Comparison of ENCODE assay signal across 8 mouse cellular contexts in the genomic region with DNA sequence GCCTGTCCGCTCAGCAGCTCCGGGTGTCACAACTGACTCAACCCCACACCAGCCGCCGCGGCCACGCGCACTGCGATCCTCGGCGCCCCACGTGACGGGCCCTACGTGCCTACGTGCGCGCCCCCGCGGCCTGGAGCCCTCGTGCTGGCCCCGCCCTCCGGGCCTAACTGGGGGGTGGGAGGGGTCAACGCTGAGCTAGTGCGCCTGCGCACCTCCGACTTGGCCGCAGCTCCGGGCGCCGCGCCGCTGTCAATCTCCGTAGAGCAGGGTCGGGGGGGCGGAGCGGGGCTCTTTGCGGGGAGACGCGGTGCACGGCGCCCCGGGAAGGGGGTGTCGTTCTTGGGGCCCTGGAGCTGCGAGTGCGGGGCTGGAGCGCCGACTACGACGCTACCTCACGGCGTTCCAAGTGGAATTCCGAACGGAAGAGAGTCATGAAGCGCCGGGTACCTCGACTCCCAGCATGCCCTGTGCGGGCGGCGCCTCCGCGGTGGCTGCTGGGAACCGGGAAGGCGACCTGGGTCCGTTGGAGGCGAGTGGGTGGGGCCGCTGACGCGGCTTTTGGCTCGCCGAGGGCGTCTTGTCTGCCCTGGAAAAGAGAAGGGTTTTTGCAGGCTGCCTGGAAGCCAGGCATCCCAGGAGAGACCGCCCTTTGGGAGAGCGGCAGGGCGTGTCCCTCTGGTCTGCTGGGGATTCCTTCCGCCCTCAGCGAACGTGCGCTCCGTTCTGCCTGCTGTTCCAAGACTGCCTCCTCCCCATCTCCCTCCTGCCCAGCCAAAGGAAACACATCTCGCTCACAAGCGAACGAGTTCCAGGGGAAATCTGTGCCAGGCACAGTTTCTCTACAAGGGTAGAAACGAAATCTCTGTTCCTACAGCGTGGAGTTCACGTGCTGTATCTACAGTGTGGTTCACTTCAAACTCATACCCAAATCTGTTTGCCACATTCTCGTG. TPM values are rescaled to one million over a fixed set of nuclear protein-coding genes. Genes with fewer than 3 reads are reported as not detected.
DNase-seq lines count a peak whose midpoint lies in the region; ATAC-seq and TF ChIP-seq lines count a peak whose summit lies in the region.

A gene (minus strand): TSS at position 93 of the 950 bp plus-strand sequence.

- no peaks in the 10 kb centered on the region for H3K9me3 ChIP-seq in hindbrain, postnatal 0 days (ENCODE audit: low read length)

- no peak for TF ChIP-seq CTCF in gastrocnemius, adult 2 months (IDR thresholded peaks at IDR 0.05)
- no peak for TF ChIP-seq CTCF in hindbrain, postnatal 0 days (IDR thresholded peaks at IDR 0.05; ENCODE audit: low read depth)
- no peak for TF ChIP-seq CTCF in left cerebral cortex, adult 2 months (IDR thresholded peaks at IDR 0.05)

- H3K27ac ChIP-seq in gastrocnemius, adult 2 months: peak within 1 kb of the TSS; percentile 100
- H3K27ac ChIP-seq in hindbrain, postnatal 0 days: peak within 1 kb of the TSS; percentile 100
- peak within 1 kb of the TSS; percentile 99 for H3K27ac ChIP-seq in left cerebral cortex, adult 2 months

- peaks cover 9% of the 10 kb centered on the region; the same call in 1 of the 2 replicates for H3K4me1 ChIP-seq in hindbrain, postnatal 0 days (ENCODE audit: insufficient read depth, low read length)

- no peaks in the 10 kb centered on the region for H3K27me3 ChIP-seq in hindbrain, postnatal 0 days (ENCODE audit: insufficient read depth, low read length)

- peak within 1 kb of the TSS; percentile 90 for H3K4me3 ChIP-seq in gastrocnemius, adult 2 months
- peak within 1 kb of the TSS; percentile 99 for H3K4me3 ChIP-seq in hindbrain, postnatal 0 days (ENCODE audit: low read length)
- peak within 1 kb of the TSS; percentile 96 for H3K4me3 ChIP-seq in left cerebral cortex, adult 2 months

- DNase-seq in ZHBTc4 (ENCODE audit: low read depth, low spot score): peak; percentile 99
- DNase-seq in gastrocnemius, adult 2 months: peak; percentile 99
- peak; percentile 100 for DNase-seq in hindbrain, postnatal 0 days (ENCODE audit: low spot score)
- peak; percentile 98 to 99 for DNase-seq in left cerebral cortex, adult 2 months (ENCODE audit: extremely low spot score in 1 of 2, low spot score in 2 of 2)
- DNase-seq in right cerebral cortex, adult 2 months (ENCODE audit: low spot score in 2 of 2): peak; percentile 96 to 97
- peak; percentile 98 for DNase-seq in urinary bladder, postnatal 14 days (ENCODE audit: low spot score)

- peak within 1 kb of the TSS; percentile 71 for H3K4me2 ChIP-seq in hindbrain, postnatal 0 days (ENCODE audit: low read depth, low read length)

- peak; percentile 84 for ATAC-seq in common myeloid progenitor, adult 5-6 weeks (replicated peaks; ENCODE audit: low read depth, poor library complexity, severe bottlenecking)
- peak; percentile 95 for ATAC-seq in hindbrain, postnatal 0 days
- peak; percentile 85 for ATAC-seq in megakaryocyte, adult 5-6 weeks (ENCODE audit: poor library complexity, severe bottlenecking)

- intact Hi-C loops in gastrocnemius, adult 2 months (cut with DNase I): loop anchor here (1.0 to 10.0 kb wide), 5 partner anchors 65 to 491 kb away; a partner anchor contains a TSS
- intact Hi-C loops in left cerebral cortex, adult 2 months (cut with DNase I): loop anchor here (1.0 to 5.0 kb wide), 4 partner anchors 30 to 169 kb away; a partner anchor contains a TSS

- H3K36me3 ChIP-seq in hindbrain, postnatal 0 days (ENCODE audit: insufficient read depth, low read length): no peaks in the 10 kb centered on the region

- WGBS in hindbrain, postnatal 0 days: 2% methylated on average over 81 of the region's 85 CpGs

- peak within 1 kb of the TSS; percentile 99 for H3K9ac ChIP-seq in hindbrain, postnatal 0 days (replicated peaks; ENCODE audit: low read length)

RNA-seq across cellular contexts. Expression of the gene that starts here (rescaled TPM):
- 57.9 and 68.4 TPM in 2 replicates for total RNA-seq in common myeloid progenitor, adult 5-6 weeks (2017)
- total RNA-seq in gastrocnemius, adult 2 months (2021): 100 to 1,000 TPM; 131 to 146 TPM
- total RNA-seq in hindbrain, postnatal 0 days (2014; rRNA removed): 97.4 and 103 TPM in 2 replicates
- 296 and 298 TPM in 2 replicates for polyA plus RNA-seq in hindbrain, postnatal 0 days (2015; fragmentation: Nextera tagmentation; extraction: Ambion mirVana)
- total RNA-seq in left cerebral cortex, adult 2 months (2021): 100 to 1,000 TPM; 150 to 151 TPM
- total RNA-seq in megakaryocyte, adult 5-6 weeks (2015): 169 and 178 TPM in 2 replicates
- 110 and 122 TPM in 2 replicates for total RNA-seq in megakaryocyte, adult 5-6 weeks (2017)

Comparison
In these comparisons a context has a peak if more than half of its experiments do, and no peak if none do; other contexts are left out.
1. Peak in every context shown above with its lines: DNase-seq, ATAC-seq, H3K4me3 ChIP-seq and H3K27ac ChIP-seq.